In genomic region chr6:39286053-39286731, GRCm38 (mm10) we compare ENCODE assay signal across 8 mouse cellular contexts.
A peak's percentile ranks its signal among the peaks of the same experiment; 100 is the strongest.
DNase-seq lines count a peak whose midpoint lies in the region; ATAC-seq lines count a peak whose summit lies in the region.
"Had no signal": no experiment of that assay in that cellular context is flagged by ENCODE, and none has a peak within 500 bp of the region (broad histone marks: within the 10 kb centered on the region; RNA-seq: fewer than 3 reads in every experiment).

No protein-coding gene starts in this region.

- no peaks in the 10 kb centered on the region; the same call in 1 of the 2 replicates for H3K4me1 ChIP-seq in kidney, embryonic 16.5 days (ENCODE audit: insufficient read depth, low read length)
- H3K4me1 ChIP-seq in stomach, embryonic 15.5 days = peaks cover 6% of the 10 kb centered on the region
- H3K4me1 ChIP-seq in forebrain, embryonic 16.5 days (replicated peaks; ENCODE audit: control insufficient read depth, insufficient read depth, low read length) = no peaks in the 10 kb centered on the region

- no peak overlapping the region for H3K4me2 ChIP-seq in kidney, embryonic 16.5 days (replicated peaks; ENCODE audit: low read depth, low read length)
- no peak overlapping the region for H3K4me2 ChIP-seq in stomach, embryonic 15.5 days
- no peak overlapping the region for H3K4me2 ChIP-seq in forebrain, embryonic 16.5 days (ENCODE audit: low read length)

- H3K27ac ChIP-seq in kidney, embryonic 16.5 days (ENCODE audit: low read length) = peak overlapping the region; percentile 55; the same call in 1 of the 2 replicates
- peak overlapping the region; percentile 71 for H3K27ac ChIP-seq in stomach, embryonic 15.5 days
- no peak overlapping the region for H3K27ac ChIP-seq in forebrain, embryonic 16.5 days (ENCODE audit: low read length)
- H3K27ac ChIP-seq: macrophage had no signal

- H3K36me3 ChIP-seq in kidney, embryonic 16.5 days (ENCODE audit: insufficient read depth, low read length) = no peaks in the 10 kb centered on the region
- H3K36me3 ChIP-seq in stomach, embryonic 15.5 days = no peaks in the 10 kb centered on the region
- no peaks in the 10 kb centered on the region for H3K36me3 ChIP-seq in forebrain, embryonic 16.5 days (ENCODE audit: control insufficient read depth, insufficient read depth)

- H3K9ac ChIP-seq in kidney, embryonic 16.5 days (replicated peaks; ENCODE audit: low read length) = 0 out of 2 replicates have a peak overlapping the region, but pooled peaks have one; percentile 23
- H3K9ac ChIP-seq in stomach, embryonic 15.5 days = no peak overlapping the region
- no peak overlapping the region for H3K9ac ChIP-seq in forebrain, embryonic 16.5 days (replicated peaks; ENCODE audit: low read depth, low read length)

- ATAC-seq in kidney, embryonic 16.5 days (ENCODE audit: low FRiP score, low TSS enrichment) = no peak
- ATAC-seq in stomach, embryonic 15.5 days (ENCODE audit: insufficient read depth, low FRiP score, low read depth) = 0 out of 2 replicates have a peak, but pooled peaks have one; percentile 12
- no peak for ATAC-seq in erythroid progenitor cell, adult 5-6 weeks (replicated peaks; ENCODE audit: low FRiP score, poor library complexity, severe bottlenecking)
- no peak for ATAC-seq in forebrain, embryonic 16.5 days

- DNase-seq in urinary bladder, postnatal 14 days (ENCODE audit: low spot score) = peak; percentile 42
- no peak for DNase-seq in urinary bladder, postnatal 4 days (ENCODE audit: low spot score in 2 of 2)
- DNase-seq in cerebellum, postnatal 25 days = peak; percentile 36 to 58

- H3K4me3 ChIP-seq in kidney, embryonic 16.5 days (ENCODE audit: low read length) = no peak overlapping the region
- no peak overlapping the region for H3K4me3 ChIP-seq in stomach, embryonic 15.5 days (replicated peaks)
- no peak overlapping the region for H3K4me3 ChIP-seq in forebrain, embryonic 16.5 days (replicated peaks; ENCODE audit: low read length)

- H3K9me3 ChIP-seq in kidney, embryonic 16.5 days (ENCODE audit: low read length) = no peaks in the 10 kb centered on the region
- no peaks in the 10 kb centered on the region for H3K9me3 ChIP-seq in stomach, embryonic 15.5 days
- 0 out of 2 replicates have a peak, but pooled peaks cover 2% of the 10 kb centered on the region for H3K9me3 ChIP-seq in forebrain, embryonic 16.5 days (ENCODE audit: control insufficient read depth, low read length)

- H3K27me3 ChIP-seq in kidney, embryonic 16.5 days (ENCODE audit: insufficient read depth, low read length) = no peaks in the 10 kb centered on the region
- H3K27me3 ChIP-seq in stomach, embryonic 15.5 days (replicated peaks) = no peaks in the 10 kb centered on the region
- H3K27me3 ChIP-seq in forebrain, embryonic 16.5 days (replicated peaks; ENCODE audit: control insufficient read depth, insufficient read depth, low read length) = no peaks in the 10 kb centered on the region

- 14% methylated on average over 6 of the region's 9 CpGs for WGBS in kidney, embryonic 16.5 days
- WGBS in stomach, embryonic 15.5 days = 16% methylated on average over 6 of the region's 9 CpGs
- 22% methylated on average over 8 of the region's 9 CpGs for WGBS in forebrain, embryonic 16.5 days

Comparison
In these comparisons a context has a peak if more than half of its experiments do, and no peak if none do; other contexts are left out.
1. DNase-seq: peak in urinary bladder, postnatal 14 days (single experiment) and cerebellum, postnatal 25 days (2 of 2); none in urinary bladder, postnatal 4 days (0 of 2).